Mouse (Mus musculus) liver, adult 2 months (tissue): ENCODE data around the gene Ces4a. TPM values are rescaled to one million over a fixed set of nuclear protein-coding genes. Genes with fewer than 3 reads are reported as not detected.
A peak's percentile ranks its signal among the peaks of the same experiment; 100 is the strongest.

Experiments
- DNase-seq: peaks from one replicate; pipeline ENCODE4 v3.0.0-alpha.2; 2011; ENCODE audit warnings: low read depth, low spot score; ENCODE audit errors: extremely low read depth
- H3K27ac ChIP-seq: fragments of 200-500 bp; replicated peaks from 2 replicates; pipeline ENCODE4 v1.5.1; 2012; ENCODE audit warnings: low read depth, mild to moderate bottlenecking, control low read depth, inconsistent platforms, low read length; ENCODE audit not compliant: insufficient read depth
- H3K27me3 ChIP-seq: fragments of 200-500 bp; 2 replicates; pipeline ENCODE4 v1.6.1; 2012; ENCODE audit warnings: mild to moderate bottlenecking, moderate library complexity, low read length, inconsistent platforms; ENCODE audit not compliant: control insufficient read depth, insufficient read depth
- H3K36me3 ChIP-seq: fragments of 200-500 bp; 2 replicates; pipeline ENCODE4 v1.6.1; 2012; ENCODE audit warnings: low read length, inconsistent platforms; ENCODE audit not compliant: control insufficient read depth, insufficient read depth
- H3K4me1 ChIP-seq: fragments of 200-500 bp; 2 replicates; pipeline ENCODE4 v1.6.1; 2011; ENCODE audit warnings: low read length; ENCODE audit not compliant: control insufficient read depth, insufficient read depth
- H3K4me3 ChIP-seq: fragments of 200-500 bp; 2 replicates; pipeline ENCODE4 v1.5.1; 2011; ENCODE audit warnings: low read depth, mild to moderate bottlenecking, control low read depth, low read length, moderate library complexity; ENCODE audit not compliant: insufficient read depth
- H3K79me2 ChIP-seq: fragments of 200-500 bp; 2 replicates; pipeline ENCODE4 v1.6.1; 2012; ENCODE audit warnings: inconsistent platforms, mild to moderate bottlenecking, low read length, moderate library complexity; ENCODE audit not compliant: control insufficient read depth, insufficient read depth
- H3K9ac ChIP-seq: fragments of 200-500 bp; 2 replicates; pipeline ENCODE4 v1.6.1; 2012; ENCODE audit warnings: low read depth, mild to moderate bottlenecking, control low read depth, inconsistent platforms, low read length
- CTCF ChIP-seq: fragments of 200-500 bp; IDR thresholded peaks from 2 replicates; pipeline ENCODE4 v1.5.1; 2011; ENCODE audit warnings: low read depth, low read length, control low read depth
- POLR2A ChIP-seq: fragments of 200-500 bp; IDR thresholded peaks from 2 replicates; pipeline ENCODE4 v1.6.1; 2011; ENCODE audit warnings: low read length, control low read depth; ENCODE audit not compliant: insufficient read depth; ENCODE audit errors: extremely low read depth
- WGBS: fragments of 180-500 bp; shearing (Covaris S2); methylation state at CpG from one replicate; pipeline ENCODE4 v1.1.7; 2018; 5-methylcytosine and 5-hydroxymethylcytosine counted together
- polyA plus RNA-seq: library from polyadenylated mRNA; depleted of rRNA; stranded (reverse); fragments of >200 nt; gene quantifications from 2 replicates; pipeline ENCODE4 v1.2.3, GENCODE M21; 2012
- total RNA-seq: library from RNA; depleted of rRNA; stranded (reverse); fragments of >200 nt; gene quantifications from 2 replicates; pipeline ENCODE4 v1.2.3, GENCODE M21; 2014

Gene Ces4a
- total and polyA plus RNA-seq, 2 experiments, result 0.55 to 0.93 TPM

- H3K4me1 ChIP-seq, result no peaks in the 10 kb centered on the region; the same call in 1 of the 2 replicates
- no peak overlapping the region for H3K9ac ChIP-seq
- no peak overlapping the region for H3K27ac ChIP-seq
- WGBS, result 83% methylated on average over 2 of the region's 2 CpGs
- TF ChIP-seq CTCF, result no peak
- TF ChIP-seq POLR2A, result no peak
- no peaks in the 10 kb centered on the region for H3K27me3 ChIP-seq
- H3K36me3 ChIP-seq, result no peaks in the 10 kb centered on the region
- H3K4me3 ChIP-seq, result no peak overlapping the region
- DNase-seq, result no peak
- H3K79me2 ChIP-seq, result no peaks in the 10 kb centered on the region
Observed at GRCm38 (mm10) chr8:105165191-105165590, 33.6 kb downstream of the Ces4a start.

GRCm38 (mm10) chr8:105167116-105167515 is 35.5 kb downstream of the Ces4a start:
- TF ChIP-seq CTCF (no peak), POLR2A (no peak)
- Histone ChIP-seq H3K9ac (no peak overlapping the region), H3K27me3 (no peaks in the 10 kb centered on the region), H3K4me1 (no peaks in the 10 kb centered on the region; the same call in 1 of the 2 replicates), H3K79me2 (no peaks in the 10 kb centered on the region), H3K27ac (no peak overlapping the region), H3K4me3 (no peak overlapping the region), H3K36me3 (no peaks in the 10 kb centered on the region)
- 53% methylated on average over 2 of the region's 2 CpGs for WGBS
- no peak for DNase-seq

DNA sequence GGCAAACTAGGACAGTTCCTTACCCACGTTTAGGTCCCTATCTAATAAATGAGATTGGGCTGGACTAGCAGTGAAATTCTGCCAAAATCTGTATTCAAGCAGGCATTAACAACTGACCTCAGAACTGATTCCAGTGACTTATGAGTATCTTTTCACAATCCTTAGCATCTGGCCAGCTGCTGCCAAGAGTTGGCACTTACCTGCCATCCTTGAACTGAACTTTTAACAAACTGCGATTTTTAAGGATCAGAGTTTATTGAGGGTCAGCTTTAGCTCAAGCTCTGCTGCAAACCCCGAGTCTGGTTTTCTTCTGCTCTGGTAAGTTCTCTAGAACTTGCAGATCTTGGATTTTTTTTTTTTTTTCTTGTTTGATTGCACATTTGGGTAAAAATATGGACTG is 38.0 kb downstream of the Ces4a start:
- Histone ChIP-seq H3K9ac (no peak overlapping the region), H3K27me3 (no peaks in the 10 kb centered on the region), H3K36me3 (no peaks in the 10 kb centered on the region), H3K4me3 (no peak overlapping the region), H3K27ac (no peak overlapping the region), H3K4me1 (no peaks in the 10 kb centered on the region; the same call in 1 of the 2 replicates), H3K79me2 (peaks cover 11% of the 10 kb centered on the region; the same call in 1 of the 2 replicates)
- no peak for TF ChIP-seq CTCF
- TF ChIP-seq POLR2A, result no peak
- DNase-seq, result peak; percentile 8
- 46% methylated on average over 3 of the region's 3 CpGs for WGBS

- Histone ChIP-seq H3K4me3 (peak overlapping the region; percentile 82), H3K27ac (peak overlapping the region; percentile 54), H3K9ac (peak overlapping the region; percentile 22), H3K79me2 (peaks cover 11% of the 10 kb centered on the region; the same call in 1 of the 2 replicates), H3K36me3 (no peaks in the 10 kb centered on the region; the same call in 1 of the 2 replicates), H3K4me1 (no peaks in the 10 kb centered on the region; the same call in 1 of the 2 replicates), H3K27me3 (no peaks in the 10 kb centered on the region)
- no peak for DNase-seq
- 5% methylated on average over 5 of the region's 5 CpGs for WGBS
- TF ChIP-seq POLR2A (no peak), CTCF (no peak)
Observed at GRCm38 (mm10) chr8:105170041-105170380, 38.4 kb downstream of the Ces4a start.

GRCm38 (mm10) chr8:105170381-105171115 is 38.9 kb downstream of the Ces4a start, which contains the start of gene Cbfb:
Cbfb (plus strand) TSS chr8:105170674.
- Histone ChIP-seq H3K4me3 (peak within 1 kb of the TSS; percentile 82), H3K27me3 (no peaks in the 10 kb centered on the region), H3K27ac (peak within 1 kb of the TSS; percentile 63), H3K4me1 (no peaks in the 10 kb centered on the region; the same call in 1 of the 2 replicates), H3K36me3 (no peaks in the 10 kb centered on the region; the same call in 1 of the 2 replicates), H3K9ac (peak within 1 kb of the TSS; percentile 85), H3K79me2 (peaks cover 11% of the 10 kb centered on the region; the same call in 1 of the 2 replicates)
- under 1% methylated on average over 69 of the region's 86 CpGs for WGBS
- DNase-seq, result peak; percentile 79
- TF ChIP-seq POLR2A (peak; percentile 30; the same call in 1 of the 2 replicates), CTCF (no peak)
